Mouse (Mus musculus): ENCODE data around the gene Rac2. TPM values are rescaled to one million over a fixed set of nuclear protein-coding genes. Genes with fewer than 3 reads are reported as not detected.

Gene Rac2
- polyA plus RNA-seq, 1 experiment from 2014 or later, result 7.6 TPM

GRCm38 (mm10) chr15:78513019-78513418, 59.6 kb downstream of the Rac2 start:
- no peak for ATAC-seq (ENCODE audit: insufficient number of reproducible peaks, insufficient read depth, low FRiP score, low TSS enrichment)
- H3K27me3 ChIP-seq, result no peaks in the 10 kb centered on the region
- 85% methylated on average over 14 of the region's 14 CpGs for WGBS
- H3K4me2 ChIP-seq (replicated peaks), result no peak overlapping the region
- H3K9me3 ChIP-seq, result no peaks in the 10 kb centered on the region
- peaks cover 31% of the 10 kb centered on the region for H3K4me1 ChIP-seq
- no peak overlapping the region for H3K27ac ChIP-seq
- H3K36me3 ChIP-seq, result no peaks in the 10 kb centered on the region
- no peak overlapping the region for H3K9ac ChIP-seq
- no peak overlapping the region for H3K4me3 ChIP-seq

DNA sequence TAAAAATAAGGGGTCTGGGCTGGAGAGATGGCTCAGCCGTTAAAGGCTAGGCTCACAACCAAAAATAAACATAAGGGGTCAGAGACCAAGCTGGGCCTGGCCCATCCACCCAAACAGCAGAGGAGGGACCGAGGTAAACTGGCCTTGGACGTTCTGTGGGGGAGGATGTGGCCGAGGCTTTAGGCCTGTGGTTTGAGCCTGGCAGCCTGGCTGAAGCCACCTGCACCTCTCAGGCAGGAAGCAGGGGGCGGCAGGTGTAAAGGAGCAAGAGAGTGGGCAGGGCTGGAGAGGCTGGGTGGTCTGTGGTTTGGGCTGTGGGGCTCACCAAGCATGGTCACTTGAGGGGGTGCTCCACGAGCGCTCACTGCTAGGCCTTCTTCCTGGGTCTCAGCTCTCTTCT, 60.6 kb downstream of the Rac2 start:
- Histone ChIP-seq H3K4me2 (replicated peaks) (no peak overlapping the region), H3K27ac (no peak overlapping the region)

DNA sequence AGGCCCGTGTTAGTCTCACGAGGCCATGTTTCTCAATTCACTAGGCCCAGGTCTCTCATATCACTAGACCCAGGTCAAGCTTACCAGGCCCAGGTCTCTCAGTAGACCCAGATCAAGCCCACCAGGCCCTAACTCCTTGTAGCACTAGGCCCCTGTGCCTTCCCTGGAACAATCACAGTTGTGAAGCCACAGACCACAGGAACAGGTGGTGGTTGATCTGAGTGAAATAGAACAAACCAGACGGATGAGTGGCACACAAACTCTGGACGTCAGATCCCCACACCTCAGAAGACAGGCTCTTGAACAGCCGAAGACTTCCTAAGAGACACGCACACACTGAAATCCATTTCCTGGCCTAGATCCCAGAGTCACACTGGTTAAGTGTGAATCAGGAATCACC, 61.8 kb downstream of the Rac2 start:
- WGBS, result 88% methylated on average over 6 of the region's 6 CpGs
- no peak overlapping the region for H3K9ac ChIP-seq
- no peak for ATAC-seq (ENCODE audit: insufficient number of reproducible peaks, insufficient read depth, low FRiP score, low TSS enrichment)

More for the DNA sequence above, 60.6 kb downstream of the Rac2 start:
- H3K9me3 ChIP-seq, result no peaks in the 10 kb centered on the region
- H3K9ac ChIP-seq, result no peak overlapping the region
- H3K36me3 ChIP-seq, result no peaks in the 10 kb centered on the region
- WGBS, result 75% methylated on average over 7 of the region's 7 CpGs
- ATAC-seq (ENCODE audit: insufficient number of reproducible peaks, insufficient read depth, low FRiP score, low TSS enrichment), result no peak
- no peak overlapping the region for H3K4me3 ChIP-seq
- H3K27me3 ChIP-seq, result no peaks in the 10 kb centered on the region
- peaks cover 30% of the 10 kb centered on the region for H3K4me1 ChIP-seq

GRCm38 (mm10) chr15:78510121-78510576, 62.4 kb downstream of the Rac2 start:
- peaks cover 12% of the 10 kb centered on the region; the same call in 1 of the 2 replicates for H3K4me1 ChIP-seq
- no peak overlapping the region for H3K27ac ChIP-seq
- 71% methylated on average over 8 of the region's 8 CpGs for WGBS
- ATAC-seq (ENCODE audit: insufficient number of reproducible peaks, insufficient read depth, low FRiP score, low TSS enrichment), result no peak
- no peak overlapping the region for H3K4me2 ChIP-seq (replicated peaks)
- H3K9ac ChIP-seq, result 0 out of 2 replicates have a peak overlapping the region, but pooled peaks have one; percentile 7
- no peaks in the 10 kb centered on the region for H3K9me3 ChIP-seq
- no peaks in the 10 kb centered on the region for H3K36me3 ChIP-seq
- H3K27me3 ChIP-seq, result no peaks in the 10 kb centered on the region
- no peak overlapping the region for H3K4me3 ChIP-seq

More for the DNA sequence above, 61.8 kb downstream of the Rac2 start:
- H3K9me3 ChIP-seq, result no peaks in the 10 kb centered on the region
- H3K4me3 ChIP-seq, result no peak overlapping the region
- no peaks in the 10 kb centered on the region for H3K36me3 ChIP-seq
- no peak overlapping the region for H3K27ac ChIP-seq
- no peaks in the 10 kb centered on the region for H3K27me3 ChIP-seq
- H3K4me2 ChIP-seq (replicated peaks), result no peak overlapping the region
- H3K4me1 ChIP-seq, result peaks cover 18% of the 10 kb centered on the region; the same call in 1 of the 2 replicates

DNA sequence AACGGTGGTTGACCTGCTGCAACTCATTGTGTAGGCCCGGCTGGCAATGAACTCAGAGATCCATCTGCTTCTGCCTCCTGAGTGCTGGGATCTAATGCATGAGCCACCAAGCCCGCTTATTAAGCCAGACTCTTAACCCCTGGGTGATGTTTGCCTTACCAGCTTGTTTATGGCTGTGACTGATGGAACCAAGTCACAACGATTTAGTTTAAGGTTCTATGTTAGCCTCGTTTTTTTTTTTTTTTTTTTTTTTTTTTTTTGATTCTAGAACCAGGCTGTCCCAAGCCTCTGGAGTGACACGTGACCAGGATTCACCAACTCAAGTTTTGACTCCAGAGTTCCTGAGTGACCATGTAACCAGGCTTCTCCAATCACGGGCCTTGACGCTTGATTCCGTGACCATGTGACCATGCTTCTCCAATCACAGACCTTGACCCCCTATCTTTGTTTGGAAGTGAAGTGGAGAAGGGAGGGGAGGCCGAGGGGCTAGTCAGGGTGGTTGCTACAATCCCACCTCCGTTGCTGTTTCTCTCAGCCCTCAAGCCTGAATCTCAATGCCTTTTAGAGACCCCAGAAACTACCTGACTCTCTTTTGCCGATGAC, 63.2 kb downstream of the Rac2 start:
- WGBS, result 45% methylated on average over 12 of the region's 12 CpGs
- Histone ChIP-seq H3K4me1 (peaks cover 6% of the 10 kb centered on the region; the same call in 1 of the 2 replicates), H3K27ac (no peak overlapping the region), H3K4me2 (replicated peaks) (no peak overlapping the region), H3K4me3 (no peak overlapping the region), H3K9me3 (0 out of 2 replicates have a peak, but pooled peaks cover 5% of the 10 kb centered on the region), H3K36me3 (no peaks in the 10 kb centered on the region), H3K27me3 (no peaks in the 10 kb centered on the region), H3K9ac (0 out of 2 replicates have a peak overlapping the region, but pooled peaks have one; percentile 7)
- ATAC-seq (ENCODE audit: insufficient number of reproducible peaks, insufficient read depth, low FRiP score, low TSS enrichment), result no peak

Other genes starting within 250 kb of the Rac2 start
- 1.1 and 2.3 TPM in 2 replicates for gene Csf2rb, start 247.0 kb downstream of the Rac2 start, polyA plus RNA-seq (2016; fragmentation: Nextera tagmentation; extraction: Ambion mirVana)
- gene Tex33, start 176.9 kb downstream of the Rac2 start, polyA plus RNA-seq (2016; fragmentation: Nextera tagmentation; extraction: Ambion mirVana), result not detected in 2 replicates
- 10.1 and 11.9 TPM in 2 replicates for gene Tst, start 166.9 kb downstream of the Rac2 start, polyA plus RNA-seq (2016; fragmentation: Nextera tagmentation; extraction: Ambion mirVana)
- 1.6 and 2.1 TPM in 2 replicates for gene Mpst, start 166.4 kb downstream of the Rac2 start, polyA plus RNA-seq (2016; fragmentation: Nextera tagmentation; extraction: Ambion mirVana)
- 56.1 and 58.9 TPM in 2 replicates for gene Kctd17, start 144.2 kb downstream of the Rac2 start, polyA plus RNA-seq (2016; fragmentation: Nextera tagmentation; extraction: Ambion mirVana)
- gene Tmprss6, start 104.1 kb downstream of the Rac2 start, polyA plus RNA-seq (2016; fragmentation: Nextera tagmentation; extraction: Ambion mirVana), result 0.66 and 1.4 TPM in 2 replicates
- gene Il2rb, start 77.5 kb downstream of the Rac2 start, polyA plus RNA-seq (2016; fragmentation: Nextera tagmentation; extraction: Ambion mirVana), result 0.06 and 0.09 TPM in 2 replicates
- gene C1qtnf6, start 41.4 kb downstream of the Rac2 start, polyA plus RNA-seq (2016; fragmentation: Nextera tagmentation; extraction: Ambion mirVana), result 21.0 and 22.9 TPM in 2 replicates
- not detected in 2 replicates for gene Sstr3, start 28.1 kb downstream of the Rac2 start, polyA plus RNA-seq (2016; fragmentation: Nextera tagmentation; extraction: Ambion mirVana)
- 5.3 and 6.6 TPM in 2 replicates for gene Cyth4, start 24.3 kb upstream of the Rac2 start, polyA plus RNA-seq (2016; fragmentation: Nextera tagmentation; extraction: Ambion mirVana)
- 0.06 and 0.19 TPM in 2 replicates for gene Elfn2, start 146.0 kb upstream of the Rac2 start, polyA plus RNA-seq (2016; fragmentation: Nextera tagmentation; extraction: Ambion mirVana)
- gene Mfng, start 200.7 kb upstream of the Rac2 start, polyA plus RNA-seq (2016; fragmentation: Nextera tagmentation; extraction: Ambion mirVana), result 29.1 and 29.3 TPM in 2 replicates
- gene Card10, start 230.3 kb upstream of the Rac2 start, polyA plus RNA-seq (2016; fragmentation: Nextera tagmentation; extraction: Ambion mirVana), result 3.6 TPM in 2 replicates